Mouse (Mus musculus) adrenal gland, postnatal 4 days (tissue): Measurements from ENCODE around the gene Hk3. TPM values are rescaled to one million over a fixed set of nuclear protein-coding genes. Genes with fewer than 3 reads are reported as not detected.

Source experiments
- DNase-seq, 2 experiments: peaks; one replicate each; pipeline ENCODE4 v3.0.0; 2021 to 2022; ENCODE audit warnings: low spot score in 2 of 2, mixed read lengths in 2 of 2
- total RNA-seq, 2 experiments: library from RNA; stranded (reverse); gene quantifications; 2 replicates each; pipeline ENCODE4 v1.2.3; 2021

Hk3 gene
- total RNA-seq, 2 experiments from 2014 or later, result 1.5 to 2.6 TPM

- no peak for DNase-seq
Observed at GRCm38 (mm10) chr13:55004646-55005045, 16.5 kb downstream of the Hk3 start.

GRCm38 (mm10) chr13:55002090-55002489 is 19.1 kb downstream of the Hk3 start:
- no peak for DNase-seq

GRCm38 (mm10) chr13:55000433-55000832 is 20.8 kb downstream of the Hk3 start:
- no peak for DNase-seq

GRCm38 (mm10) chr13:54997568-54997967 is 23.6 kb downstream of the Hk3 start:
- DNase-seq, result no peak

GRCm38 (mm10) chr13:54995161-54995560 is 26.0 kb downstream of the Hk3 start:
- no peak for DNase-seq

- DNase-seq, result no peak
Observed at GRCm38 (mm10) chr13:54994576-54994975, 26.6 kb downstream of the Hk3 start.

GRCm38 (mm10) chr13:54992215-54992614 is 29.0 kb downstream of the Hk3 start:
- DNase-seq, result no peak

- DNase-seq, result no peak
Observed at GRCm38 (mm10) chr13:54988181-54988760, 32.9 kb downstream of the Hk3 start.

- DNase-seq, result no peak
Observed at GRCm38 (mm10) chr13:54987405-54987804, 33.8 kb downstream of the Hk3 start.

- no peak for DNase-seq
Observed at GRCm38 (mm10) chr13:54983614-54984013, 37.6 kb downstream of the Hk3 start.

GRCm38 (mm10) chr13:54983001-54983400 is 38.2 kb downstream of the Hk3 start:
- no peak for DNase-seq

- DNase-seq, result no peak
Observed at GRCm38 (mm10) chr13:54980957-54981356, 40.2 kb downstream of the Hk3 start.

GRCm38 (mm10) chr13:54978804-54979203 is 42.4 kb downstream of the Hk3 start:
- DNase-seq, result no peak

- DNase-seq, result no peak
Observed at GRCm38 (mm10) chr13:54975546-54975945, 45.6 kb downstream of the Hk3 start.

- DNase-seq, result peak in 1 of 2 experiments; percentile 20
Observed at GRCm38 (mm10) chr13:54970521-54971247, 50.5 kb downstream of the Hk3 start.

- no peak for DNase-seq
Observed at GRCm38 (mm10) chr13:54969513-54969912, 51.7 kb downstream of the Hk3 start.

- no peak for DNase-seq
Observed at GRCm38 (mm10) chr13:54968636-54969035, 52.5 kb downstream of the Hk3 start.

GRCm38 (mm10) chr13:54967501-54967900 is 53.7 kb downstream of the Hk3 start:
- no peak for DNase-seq

- no peak for DNase-seq
Observed at GRCm38 (mm10) chr13:54965256-54965655, 55.9 kb downstream of the Hk3 start.

GRCm38 (mm10) chr13:54960491-54960890 is 60.7 kb downstream of the Hk3 start:
- no peak for DNase-seq

- DNase-seq, result no peak
Observed at GRCm38 (mm10) chr13:54959842-54960241, 61.3 kb downstream of the Hk3 start.

GRCm38 (mm10) chr13:54959059-54959701 is 62.0 kb downstream of the Hk3 start:
- DNase-seq, result no peak
